Mouse (Mus musculus): ENCODE data around the gene Ndrg3.
A peak's percentile ranks its signal among the peaks of the same experiment; 100 is the strongest.

DNA sequence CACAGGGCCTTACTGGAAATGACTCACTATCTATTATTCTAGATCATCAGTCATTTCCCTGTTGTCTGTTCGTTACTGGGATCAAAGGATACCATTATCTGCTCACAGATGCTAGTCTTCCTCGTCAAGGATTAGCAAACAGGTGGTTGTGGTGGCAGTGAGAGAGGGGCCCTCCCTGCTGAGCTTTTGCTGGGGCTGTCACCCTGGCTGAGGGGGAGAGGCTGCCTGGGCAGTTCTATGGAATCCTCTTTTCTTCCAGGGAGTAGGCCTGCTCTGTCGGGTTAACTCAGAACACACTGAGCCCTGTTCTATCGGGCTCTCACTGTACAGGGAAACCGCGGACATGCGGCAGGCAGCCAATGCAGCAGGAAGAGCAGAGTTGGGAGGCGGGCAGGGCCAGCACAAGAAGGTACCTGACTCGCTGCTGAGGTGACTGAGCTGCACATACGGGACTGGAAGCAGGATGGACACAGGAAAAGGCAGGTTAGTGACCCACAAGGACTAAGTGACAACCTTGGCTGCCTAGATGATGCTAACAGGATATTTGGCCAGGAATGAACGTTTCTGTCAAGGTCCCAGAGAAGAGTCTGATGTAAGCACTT is 62.2 kb downstream of the Ndrg3 start:
- TF ChIP-seq CTCF (IDR thresholded peaks at IDR 0.05; ENCODE audit: low read depth, low read length) (no peak), GATA1 (IDR thresholded peaks at IDR 0.05; ENCODE audit: borderline replicate concordance, low read length) (no peak), POLR2AphosphoS5 (IDR thresholded peaks at IDR 0.05; ENCODE audit: insufficient replicate concordance, low read depth, low read length) (no peak), TAL1 (conservative IDR thresholded peaks at IDR 0.05; ENCODE audit: low read depth, low read length) (peak; percentile 45; the same call in 1 of the 2 replicates)

Data from G1E (cell line).